In the genomic region with DNA sequence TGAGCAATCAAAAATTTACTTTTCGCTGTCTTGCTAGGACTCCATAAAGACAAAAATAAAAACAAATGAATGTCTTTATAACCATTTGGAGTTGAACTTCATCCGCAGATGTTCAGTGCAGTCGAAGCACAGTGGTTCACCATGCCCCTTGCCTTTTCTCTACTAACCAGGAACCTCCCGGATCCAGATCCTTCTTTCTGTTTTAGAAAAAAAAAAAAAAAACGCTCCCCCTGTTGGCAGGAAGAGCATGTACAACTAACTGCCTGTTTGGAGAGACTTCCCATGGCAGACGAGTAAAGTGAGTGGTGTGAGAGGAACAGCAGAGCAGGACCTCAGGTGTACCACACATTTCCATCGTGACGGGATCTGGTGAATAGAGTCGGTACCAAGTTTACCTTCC, we compare ENCODE assay signal across 7 mouse cellular contexts. TPM values are rescaled to one million over a fixed set of nuclear protein-coding genes. Genes with fewer than 3 reads are reported as not detected.
DNase-seq lines count a peak whose midpoint lies in the region; ATAC-seq lines count a peak whose summit lies in the region.

No protein-coding gene starts in this region.

- no peaks in the 10 kb centered on the region for H3K36me3 ChIP-seq in hindbrain, embryonic 13.5 days

- H3K4me1 ChIP-seq in hindbrain, embryonic 13.5 days (replicated peaks): peaks cover 23% of the 10 kb centered on the region

- H3K4me2 ChIP-seq in hindbrain, embryonic 13.5 days: peak overlapping the region; percentile 74

- no peak overlapping the region for H3K9ac ChIP-seq in hindbrain, embryonic 13.5 days

- DNase-seq in 3T3-L1 (ENCODE audit: low read depth, low spot score) (peak; percentile 74), A20 (ENCODE audit: low read depth, low spot score) (peak; percentile 68)
- peak; percentile 50 for DNase-seq in embryo, embryonic 10 days (ENCODE audit: low spot score)
- DNase-seq in mesoderm, embryonic 11.5 days (ENCODE audit: low read depth, low spot score): peak; percentile 49
- DNase-seq in urinary bladder, postnatal 25 days (ENCODE audit: low spot score): no peak
- no peak for DNase-seq in adrenal gland, adult 8-10 months

- ATAC-seq in hindbrain, embryonic 13.5 days (ENCODE audit: low FRiP score): no peak

- H3K9me3 ChIP-seq in hindbrain, embryonic 13.5 days: no peaks in the 10 kb centered on the region

- peak overlapping the region; percentile 85 for H3K4me3 ChIP-seq in hindbrain, embryonic 13.5 days

- WGBS in hindbrain, embryonic 13.5 days: 34% methylated on average over 9 of the region's 9 CpGs

- 0 out of 2 replicates have a peak, but pooled peaks cover 3% of the 10 kb centered on the region for H3K27me3 ChIP-seq in hindbrain, embryonic 13.5 days

- no peak overlapping the region for H3K27ac ChIP-seq in hindbrain, embryonic 13.5 days

RNA-seq across cellular contexts. Expression of a gene that starts 1.7 kb away (rescaled TPM):
- polyA plus RNA-seq in hindbrain, embryonic 13.5 days (2015; fragmentation: Nextera tagmentation; extraction: Ambion mirVana): 15.9 and 16.4 TPM in 2 replicates
- 10 to 100 TPM; 34.1 to 53.4 (median 41.2) TPM for total RNA-seq in adrenal gland, adult 8-10 months (2022)

Comparison
In these comparisons a context has a peak if more than half of its experiments do, and no peak if none do; other contexts are left out.
1. DNase-seq: peak in 3T3-L1 (single experiment), A20 (single experiment), embryo, embryonic 10 days (single experiment) and mesoderm, embryonic 11.5 days (single experiment); none in urinary bladder, postnatal 25 days (single experiment) and adrenal gland, adult 8-10 months (single experiment).